Mouse (Mus musculus): ENCODE data around the gene Mgat4d. TPM values are rescaled to one million over a fixed set of nuclear protein-coding genes. Genes with fewer than 3 reads are reported as not detected.

The Mgat4d gene
- polyA plus RNA-seq, 1 experiment from 2014 or later, result not detected

DNA sequence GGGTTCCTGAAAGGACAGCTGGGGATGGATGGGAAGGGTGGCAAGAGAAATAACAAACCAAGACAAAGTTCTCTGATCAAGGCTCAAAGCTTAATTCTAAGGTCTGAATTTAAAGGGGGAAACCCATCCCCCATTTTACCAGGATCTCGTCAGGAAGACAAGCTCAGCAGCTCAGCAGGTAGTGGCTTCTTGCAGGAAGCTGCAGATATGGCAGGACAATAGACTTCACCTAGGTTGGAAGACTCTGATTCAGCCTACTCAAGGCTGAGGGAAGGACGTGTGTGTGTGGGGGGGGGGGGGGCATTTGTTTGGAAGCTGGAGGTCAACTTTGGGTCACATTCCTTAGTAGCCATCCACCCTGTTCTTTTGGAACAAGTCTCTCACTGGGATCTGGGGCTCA lies 34.6 kb downstream of the Mgat4d start:
- Histone ChIP-seq H3K36me3 (ENCODE audit: insufficient read depth, low read length) (no peaks in the 10 kb centered on the region), H3K4me3 (ENCODE audit: low read length) (no peak overlapping the region), H3K9me3 (ENCODE audit: low read length) (no peaks in the 10 kb centered on the region), H3K27me3 (ENCODE audit: insufficient read depth, low read length) (0 out of 2 replicates have a peak, but pooled peaks cover under 1% of the 10 kb centered on the region), H3K27ac (ENCODE audit: low read length) (no peak overlapping the region), H3K9ac (replicated peaks; ENCODE audit: low read length) (no peak overlapping the region), H3K4me1 (ENCODE audit: insufficient read depth, low read length) (no peaks in the 10 kb centered on the region), H3K4me2 (replicated peaks; ENCODE audit: low read depth, low read length) (no peak overlapping the region)
- WGBS, result 49% methylated on average over 2 of the region's 2 CpGs
- no peak for ATAC-seq (ENCODE audit: low FRiP score, low TSS enrichment)

DNA sequence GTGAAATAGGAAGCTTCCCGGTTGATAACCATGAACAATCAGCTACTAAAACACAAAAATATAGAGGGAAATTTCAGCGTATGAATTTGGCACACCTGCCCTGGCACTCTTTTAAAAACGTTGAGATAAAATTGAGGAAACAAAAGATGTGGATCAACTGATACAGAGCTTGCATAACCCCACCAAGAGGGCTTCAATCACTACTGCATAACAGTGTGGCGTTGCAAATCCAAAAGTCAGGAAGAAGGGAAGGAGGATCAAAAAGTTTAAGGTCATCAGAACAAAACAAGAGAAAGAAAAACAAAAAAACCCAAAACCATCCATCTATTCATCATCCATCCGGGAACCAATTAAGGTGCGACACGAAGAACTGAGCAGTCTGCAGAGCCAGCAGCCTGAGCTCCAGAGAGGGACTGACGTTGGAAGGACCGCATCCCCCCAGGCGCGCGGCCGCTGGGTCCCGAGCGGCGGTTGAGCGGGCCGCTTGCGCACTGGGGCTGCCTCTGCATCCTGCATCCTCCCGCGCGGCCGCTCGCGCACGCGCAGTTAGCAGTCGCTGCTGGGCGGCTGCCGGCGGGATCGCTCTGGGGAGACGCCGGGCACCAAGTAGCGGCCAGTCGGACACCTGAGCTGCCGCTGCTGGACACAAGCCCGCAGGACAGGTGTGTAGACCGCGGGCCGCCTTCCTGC lies 41.2 kb downstream of the Mgat4d start, which contains the start of gene Clgn:
Gene Clgn, plus strand, starts transcription at position 552 of the 690 bp plus-strand sequence.
- H3K9me3 ChIP-seq (ENCODE audit: low read length), result no peaks in the 10 kb centered on the region
- WGBS, result 4% methylated on average over 41 of the region's 41 CpGs
- H3K4me1 ChIP-seq (ENCODE audit: insufficient read depth, low read length), result 0 out of 2 replicates have a peak, but pooled peaks cover 7% of the 10 kb centered on the region
- peaks cover 27% of the 10 kb centered on the region for H3K27me3 ChIP-seq (ENCODE audit: insufficient read depth, low read length)
- ATAC-seq (ENCODE audit: low FRiP score, low TSS enrichment), result peak; percentile 90
- H3K4me3 ChIP-seq (ENCODE audit: low read length), result peak within 1 kb of the TSS; percentile 53
- no peaks in the 10 kb centered on the region for H3K36me3 ChIP-seq (ENCODE audit: insufficient read depth, low read length)
- peak within 1 kb of the TSS; percentile 41; the same call in 1 of the 2 replicates for H3K9ac ChIP-seq (replicated peaks; ENCODE audit: low read length)
- peak within 1 kb of the TSS; percentile 74 for H3K4me2 ChIP-seq (replicated peaks; ENCODE audit: low read depth, low read length)
- H3K27ac ChIP-seq (ENCODE audit: low read length), result no peak within 1 kb of the TSS

DNA sequence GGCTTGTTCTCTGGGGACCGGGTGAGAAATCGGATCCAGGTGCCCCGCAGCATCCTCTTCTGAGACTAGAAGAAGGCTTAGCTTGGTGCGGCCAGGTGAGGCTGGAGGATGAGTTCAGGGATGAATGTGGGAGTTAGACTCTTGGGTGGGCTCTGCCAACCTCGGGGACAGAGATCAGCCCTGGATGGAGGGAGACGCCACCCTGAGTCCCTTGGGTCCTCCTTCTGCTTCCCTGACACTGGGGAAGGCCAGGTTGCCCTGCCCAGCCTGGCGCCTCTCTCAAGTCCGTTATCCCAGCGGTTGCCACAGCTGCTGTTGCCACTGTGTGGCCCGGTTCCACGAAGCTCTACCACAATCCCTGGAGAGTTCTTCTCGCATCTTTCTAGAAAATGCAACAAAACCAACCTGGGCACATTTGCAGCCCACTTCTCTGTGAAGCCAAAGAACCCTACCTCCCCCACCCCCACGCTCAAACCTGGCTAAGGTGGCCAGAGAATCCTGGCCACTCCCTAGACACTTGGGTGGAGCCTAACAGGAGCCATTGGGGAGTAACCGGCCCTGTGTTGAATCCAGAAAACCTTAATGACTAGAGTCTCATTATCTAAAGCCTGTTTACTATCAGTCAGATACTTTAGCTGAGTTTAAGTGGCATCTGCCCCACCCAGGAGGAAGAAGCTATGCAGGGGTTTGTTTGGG lies 41.9 kb downstream of the Mgat4d start:
- no peak overlapping the region for H3K27ac ChIP-seq (ENCODE audit: low read length)
- no peaks in the 10 kb centered on the region for H3K9me3 ChIP-seq (ENCODE audit: low read length)
- no peak for ATAC-seq (ENCODE audit: low FRiP score, low TSS enrichment)
- H3K27me3 ChIP-seq (ENCODE audit: insufficient read depth, low read length), result peaks cover 27% of the 10 kb centered on the region
- H3K36me3 ChIP-seq (ENCODE audit: insufficient read depth, low read length), result no peaks in the 10 kb centered on the region
- peak overlapping the region; percentile 53 for H3K4me3 ChIP-seq (ENCODE audit: low read length)
- peak overlapping the region; percentile 74 for H3K4me2 ChIP-seq (replicated peaks; ENCODE audit: low read depth, low read length)
- WGBS, result 8% methylated on average over 14 of the region's 14 CpGs
- H3K4me1 ChIP-seq (ENCODE audit: insufficient read depth, low read length), result 0 out of 2 replicates have a peak, but pooled peaks cover 7% of the 10 kb centered on the region
- H3K9ac ChIP-seq (replicated peaks; ENCODE audit: low read length), result peak overlapping the region; percentile 41; the same call in 1 of the 2 replicates

DNA sequence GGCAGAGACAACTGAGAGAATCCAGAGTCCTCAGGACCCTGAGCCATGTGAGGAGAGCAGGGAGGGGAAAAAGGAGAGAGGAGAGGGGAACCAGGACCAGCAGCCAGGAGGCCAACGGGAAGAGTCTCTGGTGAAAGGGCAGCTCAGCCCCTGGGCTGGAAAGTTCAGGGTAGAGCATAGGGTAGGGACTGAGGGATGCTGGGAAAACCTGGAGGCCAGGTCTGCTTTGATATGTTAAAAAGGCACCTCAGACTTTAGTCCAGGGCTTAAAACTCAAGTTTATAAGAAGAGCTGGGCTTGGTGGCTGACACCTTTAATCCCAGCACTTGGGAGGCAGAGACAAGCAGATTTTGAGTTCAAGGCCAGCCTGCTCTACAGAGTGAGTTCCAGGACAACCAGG lies 44.2 kb downstream of the Mgat4d start:
- peaks cover 27% of the 10 kb centered on the region for H3K27me3 ChIP-seq (ENCODE audit: insufficient read depth, low read length)
- 0 out of 2 replicates have a peak, but pooled peaks cover 7% of the 10 kb centered on the region for H3K4me1 ChIP-seq (ENCODE audit: insufficient read depth, low read length)
- no peaks in the 10 kb centered on the region for H3K9me3 ChIP-seq (ENCODE audit: low read length)
- no peak overlapping the region for H3K27ac ChIP-seq (ENCODE audit: low read length)
- no peaks in the 10 kb centered on the region for H3K36me3 ChIP-seq (ENCODE audit: insufficient read depth, low read length)
- H3K9ac ChIP-seq (replicated peaks; ENCODE audit: low read length), result no peak overlapping the region
- no peak overlapping the region for H3K4me3 ChIP-seq (ENCODE audit: low read length)
- 60% methylated on average over 1 of the region's 1 CpGs for WGBS
- ATAC-seq (ENCODE audit: low FRiP score, low TSS enrichment), result no peak
- no peak overlapping the region for H3K4me2 ChIP-seq (replicated peaks; ENCODE audit: low read depth, low read length)

DNA sequence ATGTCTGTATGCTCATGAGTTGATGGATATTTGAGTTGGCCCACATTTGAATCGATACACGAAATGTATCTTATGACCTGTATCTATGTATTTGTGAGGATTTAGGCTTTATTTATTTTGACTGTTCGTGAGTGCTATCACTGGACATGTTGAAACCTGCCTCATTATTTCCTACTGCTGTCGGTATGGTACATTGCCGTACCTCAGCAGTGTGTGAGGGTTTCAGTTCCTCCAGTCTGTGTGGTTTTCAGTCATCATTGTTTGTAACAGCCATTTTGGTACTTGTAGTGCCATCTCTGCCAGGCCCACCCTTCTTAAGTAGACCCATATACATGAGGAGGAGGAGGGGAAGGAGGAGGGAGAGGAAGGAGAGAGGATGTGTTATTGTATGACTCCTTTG lies 46.1 kb downstream of the Mgat4d start:
- no peak overlapping the region for H3K9ac ChIP-seq (replicated peaks; ENCODE audit: low read length)
- no peak overlapping the region for H3K4me2 ChIP-seq (replicated peaks; ENCODE audit: low read depth, low read length)
- no peaks in the 10 kb centered on the region; the same call in 1 of the 2 replicates for H3K9me3 ChIP-seq (ENCODE audit: low read length)
- whole genome bisulfite sequencing, result 91% methylated on average over 5 of the region's 5 CpGs
- H3K4me1 ChIP-seq (ENCODE audit: insufficient read depth, low read length), result 0 out of 2 replicates have a peak, but pooled peaks cover 7% of the 10 kb centered on the region
- H3K4me3 ChIP-seq (ENCODE audit: low read length), result no peak overlapping the region
- no peak overlapping the region for H3K27ac ChIP-seq (ENCODE audit: low read length)
- no peak for ATAC-seq (ENCODE audit: low FRiP score, low TSS enrichment)
- H3K36me3 ChIP-seq (ENCODE audit: insufficient read depth, low read length), result no peaks in the 10 kb centered on the region
- H3K27me3 ChIP-seq (ENCODE audit: insufficient read depth, low read length), result peaks cover 15% of the 10 kb centered on the region

DNA sequence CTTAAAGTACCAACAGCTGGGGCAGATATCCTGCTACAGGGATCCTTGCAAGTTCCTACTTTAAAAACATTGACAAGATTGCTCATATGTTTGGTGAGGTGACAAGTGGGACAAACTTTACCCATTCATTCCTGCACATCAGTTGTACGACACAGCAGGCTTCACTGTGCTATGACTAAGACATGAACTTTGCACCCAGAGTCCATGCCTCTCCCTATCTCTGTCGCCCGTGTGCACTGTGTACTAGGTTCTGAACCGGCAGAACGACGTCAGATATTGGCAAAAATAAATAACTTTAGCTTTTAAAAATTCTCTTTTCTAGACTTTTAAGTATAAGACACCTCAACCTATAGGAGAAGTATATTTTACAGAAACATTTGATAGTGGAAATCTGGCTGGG lies 48.4 kb downstream of the Mgat4d start:
- H3K36me3 ChIP-seq (ENCODE audit: insufficient read depth, low read length), result no peaks in the 10 kb centered on the region
- no peak for ATAC-seq (ENCODE audit: low FRiP score, low TSS enrichment)

DNA sequence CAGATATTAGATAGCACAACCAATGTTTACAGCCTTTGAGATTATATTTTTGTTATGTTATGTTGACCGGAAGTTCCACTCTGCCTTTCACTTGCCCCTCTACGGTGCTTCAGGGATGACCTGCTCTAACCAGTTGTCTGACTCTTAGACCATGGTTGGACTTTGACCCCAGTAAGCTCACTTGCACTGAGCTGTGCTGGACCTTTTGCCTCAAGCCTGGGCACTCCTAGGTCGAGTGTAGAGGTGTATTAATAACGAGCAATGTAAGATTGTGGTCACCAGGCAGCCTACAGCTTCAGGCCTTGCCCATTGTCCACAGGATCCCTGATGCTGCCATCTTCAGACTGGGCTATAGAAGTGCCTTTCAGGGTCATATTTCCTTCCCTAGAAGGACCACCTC lies 49.5 kb downstream of the Mgat4d start:
- no peak overlapping the region for H3K4me3 ChIP-seq (ENCODE audit: low read length)
- H3K9ac ChIP-seq (replicated peaks; ENCODE audit: low read length), result no peak overlapping the region
- H3K4me2 ChIP-seq (replicated peaks; ENCODE audit: low read depth, low read length), result no peak overlapping the region
- no peaks in the 10 kb centered on the region for H3K36me3 ChIP-seq (ENCODE audit: insufficient read depth, low read length)
- H3K27ac ChIP-seq (ENCODE audit: low read length), result no peak overlapping the region
- no peaks in the 10 kb centered on the region for H3K27me3 ChIP-seq (ENCODE audit: insufficient read depth, low read length)
- ATAC-seq (ENCODE audit: low FRiP score, low TSS enrichment), result no peak
- H3K4me1 ChIP-seq (ENCODE audit: insufficient read depth, low read length), result no peaks in the 10 kb centered on the region
- WGBS, result 71% methylated on average over 4 of the region's 4 CpGs
- H3K9me3 ChIP-seq (ENCODE audit: low read length), result no peaks in the 10 kb centered on the region; the same call in 1 of the 2 replicates

More for the DNA sequence above, 48.4 kb downstream of the Mgat4d start:
- no peak overlapping the region for H3K9ac ChIP-seq (replicated peaks; ENCODE audit: low read length)
- H3K4me2 ChIP-seq (replicated peaks; ENCODE audit: low read depth, low read length), result no peak overlapping the region
- 84% methylated on average over 6 of the region's 6 CpGs for WGBS
- H3K27me3 ChIP-seq (ENCODE audit: insufficient read depth, low read length), result no peaks in the 10 kb centered on the region
- no peak overlapping the region for H3K4me3 ChIP-seq (ENCODE audit: low read length)
- no peaks in the 10 kb centered on the region; the same call in 1 of the 2 replicates for H3K9me3 ChIP-seq (ENCODE audit: low read length)
- no peaks in the 10 kb centered on the region for H3K4me1 ChIP-seq (ENCODE audit: insufficient read depth, low read length)
- no peak overlapping the region for H3K27ac ChIP-seq (ENCODE audit: low read length)

DNA sequence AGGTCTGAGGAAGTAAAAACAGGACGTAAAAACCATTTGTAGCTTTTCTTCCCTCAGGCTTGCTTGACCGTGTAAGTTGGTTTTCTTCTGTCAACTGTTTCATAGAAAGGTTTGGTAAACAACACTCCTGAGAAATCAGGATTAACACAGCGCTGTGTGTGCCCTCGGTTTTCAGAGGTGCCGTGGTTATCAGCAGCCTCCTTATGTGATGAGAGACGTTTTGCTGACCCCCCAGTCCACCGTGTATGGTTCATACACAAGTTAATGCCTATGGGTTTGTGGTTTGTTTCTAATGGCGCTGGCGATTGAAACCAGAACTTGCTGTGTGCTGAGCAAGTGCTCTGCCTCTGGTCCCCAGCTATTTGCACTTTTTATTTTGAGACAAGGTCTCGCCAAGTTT lies 57.3 kb downstream of the Mgat4d start:
- no peak overlapping the region for H3K9ac ChIP-seq (replicated peaks; ENCODE audit: low read length)
- H3K27me3 ChIP-seq (ENCODE audit: insufficient read depth, low read length), result no peaks in the 10 kb centered on the region
- no peak overlapping the region for H3K4me3 ChIP-seq (ENCODE audit: low read length)
- no peak for ATAC-seq (ENCODE audit: low FRiP score, low TSS enrichment)
- WGBS, result 84% methylated on average over 10 of the region's 10 CpGs
- no peaks in the 10 kb centered on the region for H3K4me1 ChIP-seq (ENCODE audit: insufficient read depth, low read length)
- no peaks in the 10 kb centered on the region for H3K9me3 ChIP-seq (ENCODE audit: low read length)
- H3K4me2 ChIP-seq (replicated peaks; ENCODE audit: low read depth, low read length), result no peak overlapping the region
- no peak overlapping the region for H3K27ac ChIP-seq (ENCODE audit: low read length)
- no peaks in the 10 kb centered on the region for H3K36me3 ChIP-seq (ENCODE audit: insufficient read depth, low read length)

DNA sequence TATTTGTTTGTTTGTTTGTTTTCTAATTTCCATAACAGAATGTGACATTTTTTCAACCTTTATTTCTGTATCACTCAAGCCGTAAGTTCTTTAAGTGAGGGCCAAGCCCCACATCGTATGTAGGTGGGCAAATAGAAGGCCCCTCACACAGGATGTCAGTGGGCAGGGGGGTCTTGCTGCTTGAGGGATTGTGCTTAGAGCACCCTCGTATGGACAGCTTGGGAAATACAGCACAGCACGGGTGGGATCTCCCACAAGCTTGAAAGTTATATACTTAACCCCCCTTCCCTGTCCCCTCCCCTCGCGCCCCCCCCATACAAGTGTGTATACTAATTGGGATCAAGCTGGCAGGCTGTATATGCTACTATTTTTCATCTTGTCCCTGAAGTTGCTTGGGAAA lies 58.6 kb downstream of the Mgat4d start:
- no peak for ATAC-seq (ENCODE audit: low FRiP score, low TSS enrichment)
- H3K4me1 ChIP-seq (ENCODE audit: insufficient read depth, low read length), result no peaks in the 10 kb centered on the region
- H3K27ac ChIP-seq (ENCODE audit: low read length), result no peak overlapping the region
- H3K4me2 ChIP-seq (replicated peaks; ENCODE audit: low read depth, low read length), result no peak overlapping the region
- no peak overlapping the region for H3K4me3 ChIP-seq (ENCODE audit: low read length)
- H3K27me3 ChIP-seq (ENCODE audit: insufficient read depth, low read length), result no peaks in the 10 kb centered on the region
- no peaks in the 10 kb centered on the region for H3K36me3 ChIP-seq (ENCODE audit: insufficient read depth, low read length)
- H3K9me3 ChIP-seq (ENCODE audit: low read length), result no peaks in the 10 kb centered on the region
- WGBS, result 42% methylated on average over 6 of the region's 6 CpGs
- H3K9ac ChIP-seq (replicated peaks; ENCODE audit: low read length), result no peak overlapping the region

DNA sequence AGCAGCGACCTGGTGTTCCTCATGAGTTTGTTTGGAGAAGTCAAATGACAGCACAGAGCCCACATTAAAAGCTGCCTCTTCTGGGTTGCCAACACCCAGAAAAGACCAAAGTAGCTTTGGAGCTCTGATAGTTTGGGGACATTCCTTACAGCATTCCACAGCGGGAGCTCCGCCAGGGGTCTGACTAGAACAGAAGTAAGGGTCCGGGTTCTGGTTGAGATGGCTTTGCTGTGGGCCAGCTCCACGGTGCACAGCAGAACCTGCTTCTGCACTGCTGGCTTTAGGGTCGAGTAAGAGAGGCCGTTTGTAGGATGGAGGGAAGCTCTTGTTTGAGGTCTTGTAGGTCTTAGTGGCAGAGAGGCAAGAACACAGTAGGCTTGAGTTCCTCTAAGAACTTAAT lies 60.2 kb downstream of the Mgat4d start:
- no peak for ATAC-seq (ENCODE audit: low FRiP score, low TSS enrichment)
- Histone ChIP-seq H3K36me3 (ENCODE audit: insufficient read depth, low read length) (no peaks in the 10 kb centered on the region), H3K9me3 (ENCODE audit: low read length) (no peaks in the 10 kb centered on the region), H3K9ac (replicated peaks; ENCODE audit: low read length) (no peak overlapping the region), H3K27me3 (ENCODE audit: insufficient read depth, low read length) (no peaks in the 10 kb centered on the region), H3K4me1 (ENCODE audit: insufficient read depth, low read length) (no peaks in the 10 kb centered on the region), H3K4me2 (replicated peaks; ENCODE audit: low read depth, low read length) (no peak overlapping the region), H3K4me3 (ENCODE audit: low read length) (no peak overlapping the region), H3K27ac (ENCODE audit: low read length) (no peak overlapping the region)
- 77% methylated on average over 7 of the region's 7 CpGs for WGBS
